Mouse (Mus musculus) liver, adult 2 months (tissue): ENCODE results near the gene Klf1.

Experiments used
- CTCF ChIP-seq: fragments of 200-500 bp; IDR thresholded peaks from 2 replicates; pipeline ENCODE4 v1.5.1; 2011; ENCODE audit warnings: low read depth, low read length, control low read depth
- POLR2A ChIP-seq: fragments of 200-500 bp; IDR thresholded peaks from 2 replicates; pipeline ENCODE4 v1.6.1; 2011; ENCODE audit warnings: low read length, control low read depth; ENCODE audit not compliant: insufficient read depth; ENCODE audit errors: extremely low read depth

DNA sequence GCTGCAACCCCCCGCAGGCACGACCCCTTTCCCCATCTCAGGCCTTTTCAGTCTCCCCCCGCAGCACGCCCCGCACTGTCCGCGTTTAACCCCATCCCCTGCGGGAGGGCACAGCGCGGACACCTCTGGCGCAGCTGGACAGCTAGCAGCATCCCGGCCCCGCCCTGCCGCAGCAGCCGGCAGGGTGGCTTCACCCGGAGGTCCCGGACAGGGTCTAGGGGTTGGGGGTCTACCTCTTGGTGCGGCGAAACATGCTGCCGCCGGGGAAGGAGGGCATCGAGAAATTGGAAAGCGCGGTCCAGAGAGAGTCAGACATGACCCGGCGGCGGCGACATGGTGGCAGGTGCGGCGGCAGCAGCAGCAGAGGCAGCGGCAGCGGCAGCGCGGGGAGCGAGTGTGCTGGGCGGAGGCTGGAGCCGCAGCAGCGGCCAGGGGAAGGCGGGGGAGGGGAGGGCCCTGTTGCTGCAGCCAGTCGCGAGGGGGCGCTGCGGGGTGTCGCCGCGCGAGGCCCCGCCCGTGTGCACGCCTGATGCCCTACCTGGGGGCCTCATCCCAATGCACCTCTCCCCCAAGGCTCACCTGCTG, 35.3 kb downstream of the Klf1 start, which contains the start of gene Mast1:
- no peak for TF ChIP-seq POLR2A
- peak; percentile 74 for TF ChIP-seq CTCF
